Mouse (Mus musculus) neural tube, embryonic 11.5 days (tissue): ENCODE data around the gene Syp. TPM values are rescaled to one million over a fixed set of nuclear protein-coding genes. Genes with fewer than 3 reads are reported as not detected.

Source experiments
- ATAC-seq: fragments of 200-750 bp; cut with Nextera tagmentation; 2 replicates; pipeline ENCODE4 v1.8.0; 2017; ENCODE audit warnings: moderate number of reproducible peaks, mild to moderate bottlenecking, moderate TSS enrichment, moderate library complexity; ENCODE audit not compliant: insufficient read depth, low FRiP score, low TSS enrichment
- DNase-seq: peaks from one replicate; pipeline ENCODE4 v3.0.0-alpha.2; 2015; ENCODE audit warnings: low spot score
- H3K27ac ChIP-seq: fragments of 300-500 bp; sonication (generic); 2 replicates; pipeline ENCODE4 v1.5.1; 2014; ENCODE audit warnings: low read depth, mild to moderate bottlenecking, low read length
- H3K27me3 ChIP-seq: fragments of 300-500 bp; sonication (generic); 2 replicates; pipeline ENCODE4 v1.6.1; 2014; ENCODE audit warnings: mild to moderate bottlenecking, low read length, mixed read lengths; ENCODE audit not compliant: control insufficient read depth, insufficient read depth
- H3K36me3 ChIP-seq: fragments of 300-500 bp; sonication (generic); 2 replicates; pipeline ENCODE4 v1.6.1; 2014; ENCODE audit warnings: mild to moderate bottlenecking, low read length, moderate library complexity, mixed read lengths; ENCODE audit not compliant: control insufficient read depth, insufficient read depth
- H3K4me1 ChIP-seq: fragments of 300-500 bp; sonication (generic); 2 replicates; pipeline ENCODE4 v1.6.1; 2014; ENCODE audit warnings: low read length, mixed read lengths; ENCODE audit not compliant: control insufficient read depth, insufficient read depth
- H3K4me2 ChIP-seq: fragments of 300-500 bp; sonication (generic); 2 replicates; pipeline ENCODE4 v1.6.1; 2014; ENCODE audit warnings: low read depth, mild to moderate bottlenecking, moderate library complexity
- H3K4me3 ChIP-seq: fragments of 300-500 bp; sonication (generic); 2 replicates; pipeline ENCODE4 v1.5.1; 2014; ENCODE audit warnings: low read depth, low read length
- H3K9ac ChIP-seq: fragments of 300-500 bp; sonication (generic); 2 replicates; pipeline ENCODE4 v1.6.1; 2014; ENCODE audit warnings: mild to moderate bottlenecking, low read length
- H3K9me3 ChIP-seq: fragments of 300-500 bp; sonication (generic); 2 replicates; pipeline ENCODE4 v1.6.1; 2016; ENCODE audit warnings: low read length; ENCODE audit not compliant: control insufficient read depth
- WGBS: fragments of 180-500 bp; shearing (Covaris S2); extraction: QIAGEN DNeasy Blood & Tissue Kit; methylation state at CpG from one replicate; pipeline ENCODE4 v1.1.7; 2014; 5-methylcytosine and 5-hydroxymethylcytosine counted together
- polyA plus RNA-seq: library from polyadenylated mRNA; unstranded; fragments of >200 nt; fragmentation: Nextera tagmentation; extraction: Ambion mirVana; gene quantifications from 2 replicates; pipeline ENCODE4 v1.2.1, GENCODE M21; 2014

Gene Syp
- polyA plus RNA-seq, 1 experiment from 2014 or later, result 18.6 TPM

- H3K4me2 ChIP-seq, result no peak overlapping the region
- H3K27me3 ChIP-seq, result no peaks in the 10 kb centered on the region
- no peaks in the 10 kb centered on the region for H3K36me3 ChIP-seq
- H3K9ac ChIP-seq, result no peak overlapping the region
- no peak overlapping the region for H3K4me3 ChIP-seq
- H3K4me1 ChIP-seq, result no peaks in the 10 kb centered on the region
- WGBS, result 86% methylated on average over 12 of the region's 12 CpGs
- no peaks in the 10 kb centered on the region for H3K9me3 ChIP-seq
- H3K27ac ChIP-seq, result no peak overlapping the region
- no peak for ATAC-seq
- no peak for DNase-seq
Measured at GRCm38 (mm10) chrX:7617889-7618551, 20.3 kb upstream of the Syp start.

GRCm38 (mm10) chrX:7632560-7632959 is 5.7 kb upstream of the Syp start:
- H3K27me3 ChIP-seq, result no peaks in the 10 kb centered on the region
- no peak overlapping the region for H3K9ac ChIP-seq
- 97% methylated on average over 6 of the region's 6 CpGs for WGBS
- H3K4me3 ChIP-seq, result no peak overlapping the region
- ATAC-seq (no peak), DNase-seq (no peak)
- no peaks in the 10 kb centered on the region for H3K36me3 ChIP-seq
- no peaks in the 10 kb centered on the region for H3K4me1 ChIP-seq
- no peak overlapping the region for H3K4me2 ChIP-seq
- H3K27ac ChIP-seq, result no peak overlapping the region
- H3K9me3 ChIP-seq, result no peaks in the 10 kb centered on the region

GRCm38 (mm10) chrX:7635101-7635500 is 3.2 kb upstream of the Syp start:
- H3K9ac ChIP-seq, result no peak overlapping the region
- 66% methylated on average over 3 of the region's 3 CpGs for WGBS
- H3K4me3 ChIP-seq, result no peak overlapping the region
- DNase-seq, result no peak
- no peak for ATAC-seq
- H3K27me3 ChIP-seq, result no peaks in the 10 kb centered on the region
- no peaks in the 10 kb centered on the region for H3K9me3 ChIP-seq
- no peaks in the 10 kb centered on the region for H3K36me3 ChIP-seq
- H3K4me1 ChIP-seq, result no peaks in the 10 kb centered on the region
- H3K27ac ChIP-seq, result no peak overlapping the region
- no peak overlapping the region for H3K4me2 ChIP-seq

- WGBS, result 27% methylated on average over 13 of the region's 13 CpGs
- ATAC-seq (peak; percentile 35), DNase-seq (no peak)
- peak overlapping the region; percentile 41 for H3K4me2 ChIP-seq
- H3K36me3 ChIP-seq, result no peaks in the 10 kb centered on the region
- no peaks in the 10 kb centered on the region for H3K4me1 ChIP-seq
- H3K9ac ChIP-seq, result no peak overlapping the region
- no peaks in the 10 kb centered on the region for H3K27me3 ChIP-seq
- no peaks in the 10 kb centered on the region for H3K9me3 ChIP-seq
- H3K27ac ChIP-seq, result no peak overlapping the region
- H3K4me3 ChIP-seq, result peak overlapping the region; percentile 39
Measured at GRCm38 (mm10) chrX:7639536-7640325, 1.5 kb downstream of the Syp start.

- DNase-seq (no peak), ATAC-seq (no peak)
- Histone ChIP-seq H3K36me3 (no peaks in the 10 kb centered on the region), H3K9me3 (no peaks in the 10 kb centered on the region), H3K27ac (no peak overlapping the region), H3K4me1 (no peaks in the 10 kb centered on the region), H3K4me3 (no peak overlapping the region), H3K27me3 (no peaks in the 10 kb centered on the region), H3K9ac (no peak overlapping the region), H3K4me2 (no peak overlapping the region)
- 31% methylated on average over 12 of the region's 12 CpGs for WGBS
Measured at GRCm38 (mm10) chrX:7640785-7641184, 2.5 kb downstream of the Syp start.

- no peak overlapping the region for H3K4me2 ChIP-seq
- no peak overlapping the region for H3K4me3 ChIP-seq
- H3K27me3 ChIP-seq, result no peaks in the 10 kb centered on the region
- H3K27ac ChIP-seq, result no peak overlapping the region
- no peaks in the 10 kb centered on the region for H3K4me1 ChIP-seq
- 15% methylated on average over 5 of the region's 5 CpGs for WGBS
- no peaks in the 10 kb centered on the region for H3K9me3 ChIP-seq
- DNase-seq (peak; percentile 76), ATAC-seq (no peak)
- H3K9ac ChIP-seq, result no peak overlapping the region
- H3K36me3 ChIP-seq, result no peaks in the 10 kb centered on the region
Measured at GRCm38 (mm10) chrX:7645349-7645748, 7.1 kb downstream of the Syp start.

- H3K27ac ChIP-seq, result 0 out of 2 replicates have a peak overlapping the region, but pooled peaks have one; percentile 39
- peak; percentile 79 for DNase-seq
- WGBS, result 20% methylated on average over 25 of the region's 25 CpGs
Measured at GRCm38 (mm10) chrX:7648671-7649304, 10.5 kb downstream of the Syp start.

GRCm38 (mm10) chrX:7657221-7657639 is 19.0 kb downstream of the Syp start, which contains the start of gene Prickle3:
Gene Prickle3, plus strand, starts transcription at chrX:7657260.
- ATAC-seq, result no peak
- H3K27ac ChIP-seq, result no peak within 1 kb of the TSS
- no peaks in the 10 kb centered on the region for H3K36me3 ChIP-seq
- peak within 1 kb of the TSS; percentile 36 for H3K4me2 ChIP-seq
- H3K4me3 ChIP-seq, result peak within 1 kb of the TSS; percentile 31
- no peak for DNase-seq
- H3K4me1 ChIP-seq, result no peaks in the 10 kb centered on the region
- peak within 1 kb of the TSS; percentile 39 for H3K9ac ChIP-seq
- no peaks in the 10 kb centered on the region for H3K9me3 ChIP-seq
- no peaks in the 10 kb centered on the region for H3K27me3 ChIP-seq
- WGBS, result 35% methylated on average over 26 of the region's 26 CpGs

More at GRCm38 (mm10) chrX:7648671-7649304, 10.5 kb downstream of the Syp start:
- peak overlapping the region; percentile 32 for H3K4me3 ChIP-seq
- H3K36me3 ChIP-seq, result no peaks in the 10 kb centered on the region
- H3K4me1 ChIP-seq, result no peaks in the 10 kb centered on the region
- H3K9me3 ChIP-seq, result no peaks in the 10 kb centered on the region
- ATAC-seq, result peak; percentile 96
- peak overlapping the region; percentile 51 for H3K9ac ChIP-seq
- no peaks in the 10 kb centered on the region for H3K27me3 ChIP-seq
- H3K4me2 ChIP-seq, result peak overlapping the region; percentile 44
